Mouse (Mus musculus) liver, embryonic 13.5 days (tissue): ENCODE measurements at regions not wholly inside any gene's neighbourhood (a gene's known extent, or its start where the extent isn't known, plus 50 kb on each side); places are given as distances from the start of the nearest gene placed in this dataset.

Experiments used
- ATAC-seq: fragments of 200-750 bp; cut with Nextera tagmentation; 2 replicates; pipeline ENCODE4 v1.8.0; 2017; ENCODE audit warnings: low read depth, mild to moderate bottlenecking, moderate number of reproducible peaks, moderate library complexity
- DNase-seq: peaks from one replicate; pipeline ENCODE4 v3.0.0; 2022
- H3K27ac ChIP-seq: fragments of 300-500 bp; sonication (generic); 2 replicates; pipeline ENCODE4 v1.5.1; 2015; ENCODE audit warnings: moderate library complexity, mild to moderate bottlenecking, inconsistent platforms
- H3K27me3 ChIP-seq: fragments of 300-500 bp; sonication (generic); 2 replicates; pipeline ENCODE4 v1.6.1; 2015; ENCODE audit warnings: mild to moderate bottlenecking, inconsistent platforms
- H3K36me3 ChIP-seq: fragments of 300-500 bp; sonication (generic); 2 replicates; pipeline ENCODE4 v1.6.1; 2015; ENCODE audit warnings: mild to moderate bottlenecking, inconsistent platforms
- H3K4me1 ChIP-seq: fragments of 300-500 bp; sonication (generic); replicated peaks from 2 replicates; pipeline ENCODE4 v1.6.1; 2015; ENCODE audit warnings: inconsistent platforms
- H3K4me2 ChIP-seq: fragments of 300-500 bp; sonication (generic); 2 replicates; pipeline ENCODE4 v1.6.1; 2015; ENCODE audit warnings: inconsistent platforms, mild to moderate bottlenecking, moderate library complexity
- H3K4me3 ChIP-seq: fragments of 300-500 bp; sonication (generic); replicated peaks from 2 replicates; pipeline ENCODE4 v1.5.1; 2015; ENCODE audit warnings: mild to moderate bottlenecking, inconsistent platforms
- H3K9ac ChIP-seq: fragments of 300-500 bp; sonication (generic); 2 replicates; pipeline ENCODE4 v1.6.1; 2015; ENCODE audit warnings: mild to moderate bottlenecking, inconsistent platforms
- H3K9me3 ChIP-seq: fragments of 300-500 bp; sonication (generic); replicated peaks from 2 replicates; pipeline ENCODE4 v1.6.1; 2016; ENCODE audit warnings: inconsistent platforms
- WGBS: fragments of 180-500 bp; shearing (Covaris S2); methylation state at CpG from one replicate; pipeline ENCODE4 v1.1.7; 2015; ENCODE audit not compliant: insufficient replicate concordance; 5-methylcytosine and 5-hydroxymethylcytosine counted together

- H3K4me3 ChIP-seq, result no peak overlapping the region
- DNase-seq (no peak), ATAC-seq (no peak)
- no peak overlapping the region for H3K4me2 ChIP-seq
- H3K9me3 ChIP-seq, result no peaks in the 10 kb centered on the region
- no peaks in the 10 kb centered on the region for H3K27me3 ChIP-seq
- no peak overlapping the region for H3K27ac ChIP-seq
- H3K9ac ChIP-seq, result no peak overlapping the region
- H3K4me1 ChIP-seq, result peaks cover 6% of the 10 kb centered on the region; the same call in 1 of the 2 replicates
- no peaks in the 10 kb centered on the region for H3K36me3 ChIP-seq
Observed at GRCm38 (mm10) chr7:67426076-67426475, 53.4 kb upstream of the Mef2a start.

GRCm38 (mm10) chr7:67425581-67425980 is 52.9 kb upstream of the Mef2a start:
- H3K27ac ChIP-seq, result no peak overlapping the region
- H3K36me3 ChIP-seq, result no peaks in the 10 kb centered on the region
- DNase-seq, result no peak
- H3K9ac ChIP-seq, result no peak overlapping the region
- no peaks in the 10 kb centered on the region for H3K27me3 ChIP-seq
- H3K4me3 ChIP-seq, result no peak overlapping the region
- no peak for ATAC-seq
- H3K4me1 ChIP-seq, result peaks cover 6% of the 10 kb centered on the region; the same call in 1 of the 2 replicates
- 16% methylated on average over 1 of the region's 1 CpGs for WGBS
- H3K4me2 ChIP-seq, result no peak overlapping the region
- H3K9me3 ChIP-seq, result no peaks in the 10 kb centered on the region

GRCm38 (mm10) chr7:67424810-67425485 is 52.3 kb upstream of the Mef2a start:
- Histone ChIP-seq H3K4me3 (no peak overlapping the region), H3K4me1 (peaks cover 6% of the 10 kb centered on the region; the same call in 1 of the 2 replicates), H3K36me3 (no peaks in the 10 kb centered on the region), H3K9ac (no peak overlapping the region), H3K4me2 (no peak overlapping the region), H3K27me3 (no peaks in the 10 kb centered on the region), H3K9me3 (no peaks in the 10 kb centered on the region), H3K27ac (no peak overlapping the region)
- WGBS, result 26% methylated on average over 8 of the region's 8 CpGs
- ATAC-seq (no peak), DNase-seq (no peak)
